Mouse (Mus musculus) heart, adult 2 months (tissue): ENCODE results near the gene Wrap53. TPM values are rescaled to one million over a fixed set of nuclear protein-coding genes. Genes with fewer than 3 reads are reported as not detected.
A peak's percentile ranks its signal among the peaks of the same experiment; 100 is the strongest.
"Not testable (repeated sequence)": the region's sequence is repeated elsewhere in the genome, so short reads cannot be mapped to it uniquely, and the experiment has no call there.

ENCODE experiments used
- DNase-seq, 2 experiments: peaks; one replicate each; pipeline ENCODE4 v3.0.0; 2021
- H3K27ac ChIP-seq: fragments of 200-600 bp; 2 replicates; pipeline ENCODE4 v1.8.1; 2022
- H3K27me3 ChIP-seq: fragments of 200-500 bp; 2 replicates; pipeline ENCODE4 v1.6.1; 2012; ENCODE audit warnings: mild to moderate bottlenecking, low read length, inconsistent platforms, mixed read lengths; ENCODE audit not compliant: control insufficient read depth, insufficient read depth
- H3K36me3 ChIP-seq: fragments of 200-500 bp; 2 replicates; pipeline ENCODE4 v1.6.1; 2012; ENCODE audit warnings: low read length, inconsistent platforms; ENCODE audit not compliant: control insufficient read depth, insufficient read depth
- H3K4me1 ChIP-seq: fragments of 200-500 bp; 2 replicates; pipeline ENCODE4 v1.6.1; 2011; ENCODE audit warnings: low read length; ENCODE audit not compliant: control insufficient read depth, insufficient read depth
- H3K4me3 ChIP-seq: fragments of 200-600 bp; 2 replicates; pipeline ENCODE4 v1.8.1; 2022
- H3K79me2 ChIP-seq: fragments of 200-500 bp; replicated peaks from 2 replicates; pipeline ENCODE4 v1.6.1; 2012; ENCODE audit warnings: mild to moderate bottlenecking, inconsistent platforms, low read length, moderate library complexity, mixed read lengths; ENCODE audit not compliant: control insufficient read depth, insufficient read depth
- H3K9ac ChIP-seq: fragments of 200-500 bp; 2 replicates; pipeline ENCODE4 v1.6.1; 2012; ENCODE audit warnings: low read depth, mild to moderate bottlenecking, control low read depth, inconsistent platforms, low read length, mixed read lengths
- CTCF ChIP-seq: fragments of 200-600 bp; IDR thresholded peaks from 2 replicates; pipeline ENCODE4 v1.8.1; 2022; ENCODE audit warnings: antibody characterized with exemption, mild to moderate bottlenecking, moderate library complexity
- EP300 ChIP-seq: fragments of 200-500 bp; IDR thresholded peaks from 2 replicates; pipeline ENCODE4 v1.6.1; 2011; ENCODE audit warnings: low read depth, low read length, control low read depth; ENCODE audit not compliant: insufficient read depth
- POLR2A ChIP-seq: fragments of 200-500 bp; IDR thresholded peaks from 2 replicates; pipeline ENCODE4 v1.6.1; 2011; ENCODE audit warnings: mild to moderate bottlenecking, low read depth, low read length, control low read depth; ENCODE audit not compliant: insufficient read depth
- WGBS: fragments of 180-500 bp; shearing (Covaris S2); methylation state at CpG from one replicate; pipeline ENCODE4 v1.1.7; 2018; 5-methylcytosine and 5-hydroxymethylcytosine counted together
- intact Hi-C: fragments of 180-260 bp; cut with DNase I; formaldehyde crosslinking; loops from one replicate; pipeline ENCODE4 v1.15.1; 2025
- long read RNA-seq: library from polyadenylated mRNA; stranded (forward); transcript quantifications from one replicate; pipeline ENCODE4 v2.0.0, GENCODE M21; 2021
- polyA plus RNA-seq: library from polyadenylated mRNA; depleted of rRNA; stranded (reverse); fragments of >200 nt; gene quantifications from 2 replicates; pipeline ENCODE4 v1.2.3, GENCODE M21; 2012; rRNA removed
- total RNA-seq, 2 experiments: library from RNA; stranded (reverse); gene quantifications; 2 replicates each; pipeline ENCODE4 v1.2.3; 2021

Wrap53 gene
- total RNA-seq (1 to 10 TPM; 5.4 to 5.6 TPM), polyA plus RNA-seq (10.1 and 10.5 TPM in 2 replicates)
- long read RNA-seq, partial matches to known transcripts = 0 of 3 reads
- long read RNA-seq, other reads (novel, unspliced or antisense) = 0 of 3 reads

- peak; percentile 92 to 94 for DNase-seq
- Histone ChIP-seq H3K27me3 (no peaks in the 10 kb centered on the region), H3K9ac (peak within 1 kb of the TSS; percentile 70), H3K4me3 (peak within 1 kb of the TSS; percentile 91), H3K79me2 (no peaks in the 10 kb centered on the region; the same call in 1 of the 2 replicates), H3K36me3 (no peaks in the 10 kb centered on the region), H3K27ac (peak within 1 kb of the TSS; percentile 89), H3K4me1 (peaks cover 5% of the 10 kb centered on the region)
- TF ChIP-seq CTCF (no peak), POLR2A (peak; percentile 87), EP300 (peak; percentile 87)
- intact Hi-C loops = loop anchor here (5.0 kb wide), 1 partner anchor 102 kb away; the partner anchor contains the start of gene Senp3
- WGBS = under 1% methylated on average over 13 of the region's 13 CpGs
Measured at GRCm38 (mm10) chr11:69580091-69580514, at the start of gene Wrap53, which contains the start of gene Trp53. TSS of gene Wrap53 (minus strand) at chr11:69580255. TSS of gene Trp53 (plus strand) at chr11:69580359.

DNA sequence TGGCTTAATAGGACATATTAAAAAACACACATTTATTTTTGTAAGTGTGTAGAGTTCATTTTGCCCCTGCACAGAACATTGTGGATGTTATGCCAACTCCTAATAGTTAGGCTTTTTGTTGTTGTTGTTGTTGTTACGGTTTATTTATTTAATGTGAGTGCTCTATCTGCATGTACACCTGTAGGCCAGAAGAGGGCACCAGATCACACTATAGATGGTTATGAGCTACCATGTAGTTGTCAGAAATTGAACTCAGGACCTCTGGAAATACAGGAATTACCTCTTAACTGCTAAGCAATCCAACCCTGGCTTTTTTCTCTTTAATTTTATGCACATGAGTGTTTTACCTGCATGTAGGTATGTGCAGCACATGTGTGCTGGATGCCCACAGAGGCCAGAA, 49.7 kb upstream of the Wrap53 start:
- H3K36me3 ChIP-seq = peaks cover 9% of the 10 kb centered on the region
- H3K4me3 ChIP-seq = no peak overlapping the region
- DNase-seq = no peak
- no peak overlapping the region for H3K9ac ChIP-seq
- TF ChIP-seq CTCF (peak; percentile 82), EP300 (no peak)
- peaks cover 4% of the 10 kb centered on the region for H3K4me1 ChIP-seq
- H3K27me3 ChIP-seq = no peaks in the 10 kb centered on the region
- H3K27ac ChIP-seq = no peak overlapping the region
- peaks cover 2% of the 10 kb centered on the region for H3K79me2 ChIP-seq
- intact Hi-C loops = loop anchor here (2.0 kb wide), 1 partner anchor 27 kb away; no protein-coding TSS in a partner anchor
- 53% methylated on average over 1 of the region's 1 CpGs for WGBS

DNA sequence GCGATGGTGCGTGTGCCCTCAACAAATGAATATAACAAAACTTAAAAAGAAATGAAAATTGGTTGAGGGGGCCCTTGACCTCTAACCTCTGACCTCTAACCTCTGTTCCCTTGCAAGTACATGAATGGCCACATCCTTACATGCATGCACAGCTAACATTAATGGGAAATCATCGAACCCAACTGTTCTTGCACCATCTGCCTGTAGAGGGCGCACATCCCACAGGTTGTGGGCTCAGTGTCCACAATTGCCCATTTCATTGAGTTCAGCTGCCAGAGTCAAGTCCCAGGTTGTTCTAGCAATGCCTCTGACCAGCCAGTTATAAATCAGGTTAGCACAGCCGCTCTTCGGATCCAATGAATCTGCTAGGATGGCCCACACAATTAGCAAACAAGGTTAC, 48.2 kb upstream of the Wrap53 start:
- peak; percentile 70 to 82 for DNase-seq
- peaks cover 2% of the 10 kb centered on the region for H3K79me2 ChIP-seq
- intact Hi-C loops = loop anchor here (2.0 kb wide), 1 partner anchor 29 kb away; no protein-coding TSS in a partner anchor
- 39% methylated on average over 6 of the region's 6 CpGs for WGBS
- no peak overlapping the region for H3K27ac ChIP-seq
- H3K4me3 ChIP-seq = no peak overlapping the region
- no peak overlapping the region for H3K9ac ChIP-seq
- H3K36me3 ChIP-seq = 0 out of 2 replicates have a peak, but pooled peaks cover 2% of the 10 kb centered on the region
- no peaks in the 10 kb centered on the region for H3K4me1 ChIP-seq
- H3K27me3 ChIP-seq = no peaks in the 10 kb centered on the region
- no peak for TF ChIP-seq POLR2A
- peak; percentile 67; the same call in 1 of the 2 replicates for TF ChIP-seq EP300
- TF ChIP-seq CTCF = peak; percentile 96

DNA sequence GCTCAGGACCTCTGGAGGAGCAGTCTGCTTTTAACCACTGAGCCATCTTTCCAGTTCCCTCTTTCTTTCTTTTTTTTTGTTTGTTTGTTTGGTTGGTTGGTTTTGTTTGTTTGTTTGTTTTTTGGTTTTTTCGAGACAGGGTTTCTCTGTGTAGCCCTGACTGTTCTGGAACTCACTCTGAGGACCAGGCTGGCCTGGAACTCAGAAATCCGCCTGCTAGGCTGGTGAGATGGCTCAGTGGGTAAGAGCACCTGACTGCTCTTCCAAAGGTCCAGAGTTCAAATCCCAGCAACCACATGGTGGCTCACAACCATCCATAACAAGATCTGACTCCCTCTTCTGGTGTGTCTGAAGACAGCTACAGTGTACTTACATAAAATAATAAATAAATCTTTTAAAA, 44.3 kb upstream of the Wrap53 start:
- H3K4me3 ChIP-seq, H3K79me2 ChIP-seq, H3K4me1 ChIP-seq, H3K27me3 ChIP-seq, DNase-seq, H3K27ac ChIP-seq, intact Hi-C loops, H3K36me3 ChIP-seq, H3K9ac ChIP-seq: not testable (repeated sequence)
- 89% methylated on average over 2 of the region's 2 CpGs for WGBS

DNA sequence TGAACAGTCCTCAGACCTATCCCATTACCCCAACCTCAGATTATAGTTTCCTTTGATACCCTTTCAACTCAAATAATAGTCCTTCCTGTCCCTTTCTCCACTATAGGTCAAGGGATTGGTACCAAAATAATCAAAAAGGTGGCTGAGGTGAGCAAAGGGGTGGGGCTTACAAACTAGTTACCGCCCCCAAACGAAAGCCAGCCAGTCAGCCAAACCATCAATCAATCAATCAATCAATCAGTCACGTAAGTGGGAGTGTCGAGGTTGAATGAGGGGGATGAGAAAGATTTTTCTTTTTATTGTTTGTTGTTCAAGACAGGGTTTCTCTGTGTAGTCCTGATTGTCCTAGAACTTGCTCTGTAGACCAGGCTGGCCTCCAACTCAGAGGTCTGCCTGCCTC, 43.0 kb upstream of the Wrap53 start:
- no peak overlapping the region for H3K9ac ChIP-seq
- TF ChIP-seq CTCF = no peak
- no peak for TF ChIP-seq EP300
- TF ChIP-seq POLR2A = no peak

GRCm38 (mm10) chr11:69622406-69622805, 42.4 kb upstream of the Wrap53 start:
- H3K79me2 ChIP-seq = no peaks in the 10 kb centered on the region
- TF ChIP-seq EP300 = no peak
- no peak for TF ChIP-seq CTCF
- no peak for TF ChIP-seq POLR2A
- H3K27me3 ChIP-seq = no peaks in the 10 kb centered on the region
- peak overlapping the region; percentile 86 for H3K27ac ChIP-seq
- 23% methylated on average over 6 of the region's 6 CpGs for WGBS
- peaks cover 1% of the 10 kb centered on the region; the same call in 1 of the 2 replicates for H3K4me1 ChIP-seq
- no peaks in the 10 kb centered on the region for H3K36me3 ChIP-seq
- DNase-seq = no peak
- H3K4me3 ChIP-seq = peak overlapping the region; percentile 79
- intact Hi-C loops = no loop called here
- H3K9ac ChIP-seq = peak overlapping the region; percentile 67

More for the DNA sequence above, 43.0 kb upstream of the Wrap53 start:
- Histone ChIP-seq H3K27me3 (no peaks in the 10 kb centered on the region), H3K79me2 (no peaks in the 10 kb centered on the region), H3K36me3 (no peaks in the 10 kb centered on the region), H3K4me1 (peaks cover 1% of the 10 kb centered on the region; the same call in 1 of the 2 replicates), H3K27ac (no peak overlapping the region), H3K4me3 (no peak overlapping the region)
- 86% methylated on average over 4 of the region's 4 CpGs for WGBS
- no peak for DNase-seq
- intact Hi-C loops = no loop called here
